Comparison of ENCODE assay signal across 9 mouse cellular contexts in the genomic region with DNA sequence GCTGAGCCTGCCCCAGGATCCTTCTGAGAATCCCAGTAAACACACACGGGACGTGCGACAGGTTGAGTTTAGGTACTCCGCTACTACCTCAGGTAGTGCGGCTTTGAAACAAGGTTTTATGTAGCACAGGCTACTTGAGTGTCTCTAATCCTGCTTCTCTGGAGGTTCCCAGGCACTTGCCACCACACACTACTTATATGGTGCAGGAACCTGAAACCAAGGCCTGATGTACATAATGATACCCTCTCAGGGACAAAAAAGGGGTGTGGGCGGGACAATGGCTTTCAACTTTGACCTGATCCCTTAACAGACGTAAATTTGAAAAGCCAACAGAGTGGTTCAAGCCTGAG. TPM values are rescaled to one million over a fixed set of nuclear protein-coding genes. Genes with fewer than 3 reads are reported as not detected.
A peak's percentile ranks its signal among the peaks of the same experiment; 100 is the strongest.
DNase-seq lines count a peak whose midpoint lies in the region; ATAC-seq and TF ChIP-seq lines count a peak whose summit lies in the region.
"Had no signal": no experiment of that assay in that cellular context is flagged by ENCODE, and none has a peak within 500 bp of the region (broad histone marks: within the 10 kb centered on the region; RNA-seq: fewer than 3 reads in every experiment).

No protein-coding gene starts in this region.

- peak overlapping the region; percentile 95 for H3K4me2 ChIP-seq in heart, postnatal 0 days (ENCODE audit: low read depth, low read length)
- peak overlapping the region; percentile 88 for H3K4me2 ChIP-seq in hindbrain, embryonic 14.5 days (replicated peaks)
- peak overlapping the region; percentile 91 for H3K4me2 ChIP-seq in midbrain, embryonic 11.5 days

- no peaks in the 10 kb centered on the region for H3K27me3 ChIP-seq in heart, postnatal 0 days (ENCODE audit: control insufficient read depth, insufficient read depth, low read length)
- peaks cover 7% of the 10 kb centered on the region; the same call in 1 of the 2 replicates for H3K27me3 ChIP-seq in hindbrain, embryonic 14.5 days (ENCODE audit: control insufficient read depth, insufficient read depth, low read length)
- H3K27me3 ChIP-seq in midbrain, embryonic 11.5 days (ENCODE audit: control insufficient read depth, insufficient read depth, low read length) = no peaks in the 10 kb centered on the region

- H3K36me3 ChIP-seq in heart, postnatal 0 days (replicated peaks; ENCODE audit: control insufficient read depth, insufficient read depth, low read length) = no peaks in the 10 kb centered on the region
- H3K36me3 ChIP-seq in hindbrain, embryonic 14.5 days (replicated peaks; ENCODE audit: control insufficient read depth, insufficient read depth) = no peaks in the 10 kb centered on the region
- H3K36me3 ChIP-seq in midbrain, embryonic 11.5 days (ENCODE audit: control insufficient read depth, insufficient read depth, low read length) = no peaks in the 10 kb centered on the region
- H3K36me3 ChIP-seq: G1E had no signal

- H3K4me1 ChIP-seq in heart, postnatal 0 days (ENCODE audit: control insufficient read depth, insufficient read depth) = no peaks in the 10 kb centered on the region
- no peaks in the 10 kb centered on the region for H3K4me1 ChIP-seq in hindbrain, embryonic 14.5 days (replicated peaks; ENCODE audit: control insufficient read depth, insufficient read depth, low read length)
- H3K4me1 ChIP-seq in midbrain, embryonic 11.5 days (ENCODE audit: control insufficient read depth, insufficient read depth, low read length) = peaks cover 3% of the 10 kb centered on the region; the same call in 1 of the 2 replicates

- ATAC-seq in heart, postnatal 0 days (ENCODE audit: insufficient read depth, low read depth) = peak; percentile 59
- ATAC-seq in hindbrain, embryonic 14.5 days (ENCODE audit: low FRiP score) = no peak
- ATAC-seq in midbrain, embryonic 11.5 days (ENCODE audit: low FRiP score) = peak; percentile 75; the same call in 1 of the 2 replicates

- H3K9me3 ChIP-seq in heart, postnatal 0 days (replicated peaks; ENCODE audit: control insufficient read depth, low read length) = no peaks in the 10 kb centered on the region
- H3K9me3 ChIP-seq in hindbrain, embryonic 14.5 days (ENCODE audit: control insufficient read depth, low read length) = 0 out of 2 replicates have a peak, but pooled peaks cover 4% of the 10 kb centered on the region
- H3K9me3 ChIP-seq in midbrain, embryonic 11.5 days (ENCODE audit: control insufficient read depth, low read length) = no peaks in the 10 kb centered on the region

- H3K4me3 ChIP-seq in heart, postnatal 0 days (ENCODE audit: low read depth, low read length) = peak overlapping the region; percentile 67
- peak overlapping the region; percentile 70 for H3K4me3 ChIP-seq in hindbrain, embryonic 14.5 days (replicated peaks; ENCODE audit: low read length)
- peak overlapping the region; percentile 63 for H3K4me3 ChIP-seq in midbrain, embryonic 11.5 days (ENCODE audit: low read depth, low read length)

- no peak overlapping the region for H3K9ac ChIP-seq in heart, postnatal 0 days (replicated peaks; ENCODE audit: low read depth, low read length)
- peak overlapping the region; percentile 69; the same call in 1 of the 2 replicates for H3K9ac ChIP-seq in hindbrain, embryonic 14.5 days
- no peak overlapping the region for H3K9ac ChIP-seq in midbrain, embryonic 11.5 days (ENCODE audit: low read length)

- DNase-seq in heart, postnatal 0 days (ENCODE audit: low spot score) = no peak
- no peak for DNase-seq in heart, adult 11 months
- peak; percentile 8 for DNase-seq in c-Kit-positive CD71-negative TER-119-negative erythroid progenitor cells, embryonic 14.5 days (ENCODE audit: low read depth)
- no peak for DNase-seq in hindbrain, embryonic 14.5 days (ENCODE audit: low spot score)
- DNase-seq in midbrain, embryonic 11.5 days (ENCODE audit: low spot score, missing footprints) = no peak
- DNase-seq in right cerebral cortex, postnatal 36 days (ENCODE audit: low spot score in 2 of 2) = no peak
- DNase-seq in gastrocnemius, postnatal 4 days (ENCODE audit: low spot score in 2 of 2) = no peak
- no peak for DNase-seq in right cerebral cortex, postnatal 10 days (ENCODE audit: low spot score in 2 of 2)

- WGBS in heart, postnatal 0 days = 12% methylated on average over 7 of the region's 7 CpGs
- 3% methylated on average over 7 of the region's 7 CpGs for WGBS in hindbrain, embryonic 14.5 days
- WGBS in midbrain, embryonic 11.5 days = 6% methylated on average over 7 of the region's 7 CpGs

- no peak overlapping the region for H3K27ac ChIP-seq in heart, postnatal 0 days (ENCODE audit: low read depth)
- H3K27ac ChIP-seq in hindbrain, embryonic 14.5 days = no peak overlapping the region
- H3K27ac ChIP-seq in midbrain, embryonic 11.5 days (ENCODE audit: low read depth, low read length) = no peak overlapping the region

- TF ChIP-seq CTCF in heart, postnatal 0 days (IDR thresholded peaks at IDR 0.05; ENCODE audit: low read depth) = no peak

- no peak for TF ChIP-seq EP300 in heart, postnatal 0 days (IDR thresholded peaks at IDR 0.05; ENCODE audit: low read depth)

RNA-seq across cellular contexts. Expression of a gene that starts 0.4 kb away (rescaled TPM):
- not detected in 2 replicates for total RNA-seq in heart, postnatal 0 days (2014; rRNA removed; ENCODE audit: low replicate concordance)
- polyA plus RNA-seq in heart, postnatal 0 days (2015; fragmentation: Nextera tagmentation; extraction: Ambion mirVana) = 0.10 and 0.15 TPM in 2 replicates
- 2.7 and 3.1 TPM in 2 replicates for polyA plus RNA-seq in hindbrain, embryonic 14.5 days (2014; fragmentation: Nextera tagmentation; extraction: Ambion mirVana)
- 1.1 and 1.3 TPM in 2 replicates for polyA plus RNA-seq in midbrain, embryonic 11.5 days (2014; fragmentation: Nextera tagmentation; extraction: Ambion mirVana)
- 1 to 10 TPM in 1 of 2 experiments, under 1 TPM in 1; 0.81 to 1.0 TPM for total RNA-seq in gastrocnemius, postnatal 4 days (2021)
- polyA plus RNA-seq: G1E had no signal

RNA-seq across cellular contexts. Expression of a gene that starts 25.7 kb away (rescaled TPM):
- total RNA-seq in heart, postnatal 0 days (2014; rRNA removed; ENCODE audit: low replicate concordance) = 24.9 and 32.7 TPM in 2 replicates
- polyA plus RNA-seq in heart, postnatal 0 days (2015; fragmentation: Nextera tagmentation; extraction: Ambion mirVana) = 25.7 and 26.5 TPM in 2 replicates
- 25.6 and 26.3 TPM in 2 replicates for polyA plus RNA-seq in hindbrain, embryonic 14.5 days (2014; fragmentation: Nextera tagmentation; extraction: Ambion mirVana)
- polyA plus RNA-seq in midbrain, embryonic 11.5 days (2014; fragmentation: Nextera tagmentation; extraction: Ambion mirVana) = 31.1 and 34.9 TPM in 2 replicates
- total RNA-seq in gastrocnemius, postnatal 4 days (2021) = 10 to 100 TPM; 15.1 to 16.9 TPM

RNA-seq across cellular contexts. Expression of a gene that starts 42.8 kb away (rescaled TPM):
- 5.7 and 16.1 TPM in 2 replicates for total RNA-seq in heart, postnatal 0 days (2014; rRNA removed; ENCODE audit: low replicate concordance)
- polyA plus RNA-seq in heart, postnatal 0 days (2015; fragmentation: Nextera tagmentation; extraction: Ambion mirVana) = 13.3 and 14.4 TPM in 2 replicates
- polyA plus RNA-seq in hindbrain, embryonic 14.5 days (2014; fragmentation: Nextera tagmentation; extraction: Ambion mirVana) = 24.3 and 24.9 TPM in 2 replicates
- 34.1 and 36.6 TPM in 2 replicates for polyA plus RNA-seq in midbrain, embryonic 11.5 days (2014; fragmentation: Nextera tagmentation; extraction: Ambion mirVana)
- total RNA-seq in gastrocnemius, postnatal 4 days (2021) = 10 to 100 TPM; 12.6 to 13.1 TPM

RNA-seq across cellular contexts. Expression of a gene that starts 43.9 kb away (rescaled TPM):
- 377 and 387 TPM in 2 replicates for total RNA-seq in heart, postnatal 0 days (2014; rRNA removed; ENCODE audit: low replicate concordance)
- 581 and 606 TPM in 2 replicates for polyA plus RNA-seq in heart, postnatal 0 days (2015; fragmentation: Nextera tagmentation; extraction: Ambion mirVana)
- 1,306 and 1,409 TPM in 2 replicates for polyA plus RNA-seq in hindbrain, embryonic 14.5 days (2014; fragmentation: Nextera tagmentation; extraction: Ambion mirVana)
- 2,649 and 2,712 TPM in 2 replicates for polyA plus RNA-seq in midbrain, embryonic 11.5 days (2014; fragmentation: Nextera tagmentation; extraction: Ambion mirVana)
- total RNA-seq in gastrocnemius, postnatal 4 days (2021) = 100 to 1,000 TPM; 661 to 709 TPM
